Mouse (Mus musculus) CH12.LX (cell line): ENCODE results near the gene Ttc7b. TPM values are rescaled to one million over a fixed set of nuclear protein-coding genes. Genes with fewer than 3 reads are reported as not detected.

ENCODE experiments used
- DNase-seq: peaks from one replicate; pipeline ENCODE4 v3.0.0-alpha.2; 2013; ENCODE audit errors: extremely low read depth
- H3K27ac ChIP-seq: 2 replicates; pipeline ENCODE4 v1.5.1; 2012; ENCODE audit warnings: low read depth, mild to moderate bottlenecking, control low read depth, moderate library complexity; ENCODE audit not compliant: insufficient read depth
- H3K27me3 ChIP-seq: replicated peaks from 2 replicates; pipeline ENCODE3; 2012; ENCODE audit warnings: inconsistent platforms
- H3K36me3 ChIP-seq, 2 experiments: replicated peaks in 1 of 2; 2 replicates each; pipeline versions ENCODE3 to v1.6.1; 2012; ENCODE audit warnings: inconsistent platforms in 1 of 2, low read length in 1 of 2, mild to moderate bottlenecking in 1 of 2, mixed read lengths in 1 of 2, moderate library complexity in 1 of 2; ENCODE audit not compliant: control insufficient read depth in 1 of 2, insufficient read depth in 1 of 2
- H3K4me1 ChIP-seq, 2 experiments: 2 replicates each; pipeline ENCODE4 v1.6.1; 2012; ENCODE audit warnings: inconsistent platforms in 1 of 2, moderate library complexity in 1 of 2; ENCODE audit not compliant: insufficient read depth in 2 of 2, control insufficient read depth in 1 of 2
- H3K4me2 ChIP-seq: 2 replicates; pipeline ENCODE4 v1.6.1; 2012; ENCODE audit warnings: low read depth, mild to moderate bottlenecking, control low read depth; ENCODE audit not compliant: poor library complexity, insufficient read depth, severe bottlenecking
- H3K4me3 ChIP-seq, 3 experiments: fragments of 150-350 bp in 1 of 3; sonication (generic) in 1 of 3; replicated peaks in 1 of 3; 2 replicates each; pipeline versions ENCODE3 to v1.5.1; 2011 to 2012; ENCODE audit warnings: low read depth in 2 of 3, low read length in 2 of 3, mild to moderate bottlenecking in 2 of 3, moderate library complexity in 2 of 3, control low read depth in 1 of 3, improper control_type of control experiment in 1 of 3, inconsistent platforms in 1 of 3, mixed read lengths in 1 of 3; ENCODE audit not compliant: poor library complexity in 1 of 3
- H3K79me2 ChIP-seq: replicated peaks from 2 replicates; pipeline ENCODE4 v1.6.1; 2012; ENCODE audit warnings: mild to moderate bottlenecking, moderate library complexity; ENCODE audit not compliant: control insufficient read depth, poor library complexity, insufficient read depth, severe bottlenecking; ENCODE audit errors: extremely low read depth
- H3K9ac ChIP-seq: 2 replicates; pipeline ENCODE4 v1.6.1; 2012; ENCODE audit warnings: low read depth, mild to moderate bottlenecking, control low read depth, moderate library complexity; ENCODE audit not compliant: insufficient read depth
- H3K9me3 ChIP-seq: replicated peaks from 2 replicates; pipeline ENCODE3; 2012; ENCODE audit warnings: low read length, inconsistent platforms, mixed read lengths
- BHLHE40 ChIP-seq: IDR thresholded peaks from 2 replicates; pipeline ENCODE4 v1.6.1; 2011; ENCODE audit warnings: mild to moderate bottlenecking, low read depth, low read length, improper control_type of control experiment
- CHD1 ChIP-seq: IDR thresholded peaks from 2 replicates; pipeline ENCODE4 v1.6.1; 2012; ENCODE audit warnings: low read depth, low read length, improper control_type of control experiment, inconsistent platforms
- CTCF ChIP-seq, 2 experiments: IDR thresholded peaks in 1 of 2; conservative IDR thresholded peaks in 1 of 2; 2 replicates each; pipeline ENCODE4 v1.5.1; 2011 to 2012; ENCODE audit warnings: low read depth in 2 of 2, low read length in 2 of 2, improper control_type of control experiment in 1 of 2, inconsistent platforms in 1 of 2, mild to moderate bottlenecking in 1 of 2, moderate library complexity in 1 of 2
- E2F4 ChIP-seq: IDR thresholded peaks from 2 replicates; pipeline ENCODE4 v1.6.1; 2011; ENCODE audit warnings: low read depth, low read length, improper control_type of control experiment; ENCODE audit not compliant: insufficient replicate concordance
- EP300 ChIP-seq: IDR thresholded peaks from 2 replicates; pipeline ENCODE4 v1.6.1; 2011; ENCODE audit warnings: low read length, improper control_type of control experiment
- IRF4 ChIP-seq: IDR thresholded peaks from 2 replicates; pipeline ENCODE4 v1.6.1; 2014; ENCODE audit warnings: low read depth, mild to moderate bottlenecking, inconsistent platforms, low read length, improper control_type of control experiment
- JUND ChIP-seq: conservative IDR thresholded peaks from 2 replicates; pipeline ENCODE4 v1.6.1; 2011; ENCODE audit warnings: low read depth, low read length, improper control_type of control experiment
- KAT2A ChIP-seq: IDR thresholded peaks from 2 replicates; pipeline ENCODE4 v1.6.1; 2012; ENCODE audit warnings: low read length, improper control_type of control experiment, inconsistent platforms; ENCODE audit not compliant: insufficient replicate concordance
- MAFK ChIP-seq: IDR thresholded peaks from 2 replicates; pipeline ENCODE4 v1.6.1; 2011; ENCODE audit warnings: low read length, improper control_type of control experiment; ENCODE audit not compliant: insufficient replicate concordance
- MAX ChIP-seq: IDR thresholded peaks from 2 replicates; pipeline ENCODE4 v1.6.1; 2011; ENCODE audit warnings: low read length, improper control_type of control experiment
- MEF2A ChIP-seq: IDR thresholded peaks from 2 replicates; pipeline ENCODE4 v1.6.1; 2014; ENCODE audit warnings: low read depth, mild to moderate bottlenecking, inconsistent platforms, low read length, improper control_type of control experiment, borderline replicate concordance
- NELFE ChIP-seq: IDR thresholded peaks from 2 replicates; pipeline ENCODE4 v1.6.1; 2011; ENCODE audit warnings: low read depth, low read length, improper control_type of control experiment
- RAD21 ChIP-seq: IDR thresholded peaks from 2 replicates; pipeline ENCODE4 v1.6.1; 2011; ENCODE audit warnings: low read depth, mild to moderate bottlenecking, low read length, improper control_type of control experiment, moderate library complexity
- SIN3A ChIP-seq: IDR thresholded peaks from 2 replicates; pipeline ENCODE4 v1.6.1; 2012; ENCODE audit warnings: low read length, improper control_type of control experiment, inconsistent platforms
- UBTF ChIP-seq: IDR thresholded peaks from 2 replicates; pipeline ENCODE4 v1.6.1; 2012; ENCODE audit warnings: low read depth, mild to moderate bottlenecking, inconsistent platforms, low read length, improper control_type of control experiment, moderate library complexity
- ZMIZ1 ChIP-seq: IDR thresholded peaks from 2 replicates; pipeline ENCODE4 v1.6.1; 2012; ENCODE audit warnings: low read depth, mild to moderate bottlenecking, inconsistent platforms, low read length, improper control_type of control experiment
- dilution Hi-C: fragments of 300-500 bp; cut with MboI; formaldehyde crosslinking; loops from 2 replicates; pipeline ENCODE4 v1.14.3; 2020; ENCODE audit warnings: low sequenced_read_pairs; ENCODE audit not compliant: extremely low pct_unique_long_range_greater_than_20kb, extremely low pct_ligation_motif_present
- in situ Hi-C: fragments of 300-500 bp; cut with MboI; formaldehyde crosslinking; loops from 3 replicates; pipeline ENCODE4 v1.14.3; 2019; ENCODE audit warnings: low sequenced_read_pairs, low pct_ligation_motif_present, low pct_unique_long_range_greater_than_20kb, mixed read lengths
- polyA plus RNA-seq: library from polyadenylated mRNA; unstranded; fragments of >175 nt; gene quantifications from 2 replicates; pipeline ENCODE4 v1.2.1, GENCODE M21; 2012; ENCODE audit warnings: low read depth; ENCODE audit not compliant: insufficient read length
- total RNA-seq, 2 experiments: library from RNA; depleted of rRNA; stranded (reverse); fragments of 300-350 nt in 1 of 2; fragments of >200 nt in 1 of 2; gene quantifications; 2 replicates each; pipeline ENCODE4 v1.2.3; 2012 to 2014

Gene Ttc7b
- total and polyA plus RNA-seq, 3 experiments, result 7.8 to 18.3 (median 12.7) TPM

GRCm38 (mm10) chr12:100356407-100356806 lies 164.2 kb downstream of the Ttc7b start:
- peaks cover 0 to 38% of the 10 kb centered on the region in 2 experiments for H3K36me3 ChIP-seq
- H3K27ac ChIP-seq, result no peak overlapping the region
- in situ Hi-C loops, result no loop called here

GRCm38 (mm10) chr12:100355565-100355964 lies 165.1 kb downstream of the Ttc7b start:
- dilution Hi-C loops, result no loop called here
- Histone ChIP-seq H3K27me3 (no peaks in the 10 kb centered on the region), H3K4me2 (no peak overlapping the region), H3K4me1 (peaks cover 2 to 30% of the 10 kb centered on the region in 2 experiments; a peak in 3 of 4 replicates), H3K27ac (no peak overlapping the region), H3K36me3 (peaks cover 0 to 37% of the 10 kb centered on the region in 2 experiments), H3K9me3 (no peaks in the 10 kb centered on the region), H3K9ac (no peak overlapping the region), H3K4me3 (no peak overlapping the region), H3K79me2 (no peaks in the 10 kb centered on the region)
- in situ Hi-C loops, result no loop called here
- no peak for DNase-seq
- TF ChIP-seq KAT2A (no peak), UBTF (no peak)

More at GRCm38 (mm10) chr12:100356407-100356806, 164.2 kb downstream of the Ttc7b start:
- peaks cover 2 to 24% of the 10 kb centered on the region in 2 experiments; a peak in 3 of 4 replicates for H3K4me1 ChIP-seq
- H3K9me3 ChIP-seq, result no peaks in the 10 kb centered on the region
- DNase-seq, result no peak
- H3K27me3 ChIP-seq, result no peaks in the 10 kb centered on the region
- no peak overlapping the region for H3K4me3 ChIP-seq
- TF ChIP-seq RAD21, result no peak
- no peak for TF ChIP-seq CHD1
- no peak for TF ChIP-seq E2F4
- no peak for TF ChIP-seq KAT2A
- no peak for TF ChIP-seq IRF4
- TF ChIP-seq MEF2A, result no peak
- dilution Hi-C loops, result no loop called here
- no peak overlapping the region for H3K9ac ChIP-seq
- no peaks in the 10 kb centered on the region for H3K79me2 ChIP-seq
- no peak overlapping the region for H3K4me2 ChIP-seq

- Histone ChIP-seq H3K36me3 (peaks cover 0 to 36% of the 10 kb centered on the region in 2 experiments), H3K79me2 (no peaks in the 10 kb centered on the region), H3K9ac (no peak overlapping the region), H3K9me3 (no peaks in the 10 kb centered on the region), H3K4me2 (no peak overlapping the region), H3K4me3 (no peak overlapping the region), H3K27me3 (no peaks in the 10 kb centered on the region), H3K27ac (no peak overlapping the region), H3K4me1 (peaks cover 2 to 43% of the 10 kb centered on the region in 2 experiments; a peak in 3 of 4 replicates)
- DNase-seq, result no peak
- in situ Hi-C loops (no loop called here), dilution Hi-C loops (no loop called here)
- TF ChIP-seq BHLHE40 (no peak), SIN3A (no peak), NELFE (no peak), EP300 (no peak), JUND (no peak), MAFK (no peak), CTCF (conservative IDR thresholded peaks at IDR 0.05 in 1 of 2, IDR thresholded peaks at IDR 0.05 in 1 of 2; ENCODE audit: low read depth in 2 of 2, low read length in 2 of 2) (no peak), KAT2A (no peak), ZMIZ1 (no peak), MAX (no peak), MEF2A (no peak), CHD1 (no peak)
Measured at GRCm38 (mm10) chr12:100353954-100354353, 166.7 kb downstream of the Ttc7b start.
